Mouse (Mus musculus) megakaryocyte, adult 5-6 weeks (primary cell): ENCODE results near the gene Ipcef1. TPM values are rescaled to one million over a fixed set of nuclear protein-coding genes. Genes with fewer than 3 reads are reported as not detected.

Experiments used
- ATAC-seq: 2 replicates; pipeline ENCODE4 v1.8.0; 2016; ENCODE audit warnings: mild to moderate bottlenecking, inconsistent platforms; ENCODE audit not compliant: poor library complexity, severe bottlenecking
- total RNA-seq, 2 experiments: library from RNA; stranded (forward) in 1 of 2; stranded (reverse) in 1 of 2; fragments of 153-499, 151-499 nt in 1 of 2; fragments of 221-1000, 200-1000 nt in 1 of 2; gene quantifications; 2 replicates each; pipeline versions ENCODE4 v1.2.3 to v1.2.4; 2015 to 2017

Gene Ipcef1
- total RNA-seq, 2 experiments from 2014 or later, result 22.9 to 29.2 TPM

DNA sequence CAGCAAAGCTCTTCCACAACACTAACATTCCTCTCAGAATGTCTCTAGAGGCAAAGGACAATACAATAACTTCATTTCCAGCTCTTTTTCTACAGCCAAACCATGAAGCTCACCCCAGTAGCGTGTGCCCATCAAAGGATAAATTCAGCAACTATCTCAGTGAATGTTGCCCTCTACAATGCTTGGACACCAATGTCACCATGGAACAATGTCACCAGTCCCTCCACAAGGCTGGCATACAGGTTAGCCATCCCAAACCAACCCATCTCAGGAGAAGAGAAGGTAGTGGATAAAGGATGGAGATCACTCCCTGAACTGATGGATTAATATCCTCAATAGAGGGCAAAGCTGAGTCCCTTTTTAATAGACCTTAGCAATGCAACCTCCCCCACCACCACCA, 73.5 kb downstream of the Ipcef1 start:
- ATAC-seq, result no peak

DNA sequence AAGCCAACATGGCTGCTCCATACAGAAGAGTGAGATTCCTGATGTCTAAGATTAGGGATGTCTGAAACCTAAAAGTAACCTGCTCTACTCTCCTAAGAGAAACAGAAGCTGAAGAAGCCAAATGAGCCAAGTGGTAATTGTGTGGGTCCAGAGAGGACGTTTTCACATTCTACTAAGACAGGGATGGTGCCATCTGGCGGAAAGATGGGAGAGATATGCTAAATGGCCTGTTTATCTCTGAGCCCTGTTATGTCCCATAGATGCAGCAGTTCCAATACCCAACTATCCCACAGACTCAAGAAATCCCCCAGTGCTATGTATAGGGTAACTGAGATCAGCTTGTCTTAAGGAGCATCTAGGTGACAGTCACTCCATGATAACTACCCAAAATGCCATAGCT, 74.4 kb downstream of the Ipcef1 start:
- no peak for ATAC-seq

DNA sequence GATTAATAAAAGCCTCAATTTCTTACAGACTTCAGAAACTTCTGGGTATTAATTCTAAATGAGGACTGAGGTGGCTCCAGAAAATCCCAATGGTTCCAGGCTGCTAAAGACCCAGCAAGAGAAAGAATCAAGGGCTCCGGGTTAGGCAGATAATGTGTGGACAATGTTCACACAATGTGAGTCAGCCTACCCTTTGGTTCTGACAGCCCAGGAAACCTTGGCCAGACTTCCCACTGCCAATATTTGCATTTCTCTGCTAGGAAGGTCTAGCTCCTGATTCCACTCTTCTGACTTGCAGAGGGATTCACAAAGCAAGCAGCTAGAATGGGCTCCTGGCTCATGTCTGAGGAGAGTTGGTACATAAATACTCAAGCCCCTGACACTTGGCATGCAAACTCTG, 83.9 kb downstream of the Ipcef1 start:
- no peak for ATAC-seq

DNA sequence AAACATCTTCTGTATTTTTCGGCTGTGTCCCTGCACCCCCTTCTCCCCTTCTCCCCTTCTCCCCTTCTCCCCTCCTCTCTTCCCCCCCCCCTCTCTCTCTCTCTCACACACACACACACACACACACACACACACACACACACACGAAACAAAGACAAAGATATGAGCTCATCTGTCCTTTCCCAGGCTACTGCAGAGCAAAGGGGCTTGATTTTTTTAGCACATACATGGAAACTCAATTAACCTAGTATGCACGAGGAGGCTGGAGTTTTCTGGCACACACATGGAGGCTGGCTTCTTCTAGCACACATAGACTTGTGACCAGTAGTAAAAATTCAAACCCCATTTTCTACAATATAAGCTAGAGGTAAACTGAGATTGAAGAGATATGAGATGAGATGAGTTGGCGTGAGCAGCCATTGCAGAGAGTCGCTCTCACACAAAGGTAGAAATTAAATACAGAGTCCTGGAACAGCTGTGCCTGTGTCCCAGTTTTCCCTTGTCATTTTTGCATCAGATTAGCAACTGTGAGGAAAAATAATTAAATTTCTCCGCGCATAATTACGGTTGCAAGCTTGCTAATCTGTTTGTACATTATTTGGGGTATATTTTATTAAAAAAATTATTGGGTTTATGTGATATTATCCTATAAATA, 84.6 kb downstream of the Ipcef1 start:
- ATAC-seq, result no peak

DNA sequence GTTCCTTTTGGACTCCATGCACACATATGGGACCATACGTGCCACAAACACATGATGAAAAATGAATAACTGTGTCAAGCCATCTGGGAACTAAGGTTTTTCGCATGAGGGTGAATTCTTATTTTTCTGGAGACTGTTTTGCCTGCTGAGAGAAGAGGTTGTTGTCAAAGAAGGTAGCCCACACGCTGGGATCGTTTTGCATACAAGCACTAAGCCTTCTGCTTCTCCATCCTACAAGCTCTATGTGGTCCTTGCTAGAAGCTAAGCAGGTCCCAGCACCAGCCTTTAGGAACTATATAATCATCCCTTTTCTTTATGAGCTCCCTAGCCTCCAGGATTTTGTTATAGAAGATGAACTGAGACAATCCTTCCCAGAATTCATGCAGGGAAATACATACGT, 93.5 kb downstream of the Ipcef1 start:
- no peak for ATAC-seq

DNA sequence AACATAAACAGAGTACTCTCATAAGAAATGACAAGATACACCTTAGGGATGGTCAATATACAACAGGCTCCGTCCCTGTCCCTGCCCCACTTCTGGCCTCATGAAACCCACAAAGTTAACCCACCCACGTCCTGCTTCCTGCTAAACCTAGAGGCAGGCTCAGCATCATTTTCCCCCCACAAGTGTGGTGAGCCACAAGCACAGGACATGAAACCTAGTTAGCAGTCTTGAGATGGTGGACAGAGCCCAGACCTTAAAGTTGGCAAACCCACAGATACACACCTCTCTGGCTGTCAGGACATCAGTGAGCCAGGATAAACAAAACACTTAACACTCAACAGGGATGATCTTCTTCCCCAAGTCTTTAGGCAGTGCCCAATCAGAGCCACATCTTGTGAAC, 95.9 kb downstream of the Ipcef1 start:
- ATAC-seq, result peak; percentile 66

DNA sequence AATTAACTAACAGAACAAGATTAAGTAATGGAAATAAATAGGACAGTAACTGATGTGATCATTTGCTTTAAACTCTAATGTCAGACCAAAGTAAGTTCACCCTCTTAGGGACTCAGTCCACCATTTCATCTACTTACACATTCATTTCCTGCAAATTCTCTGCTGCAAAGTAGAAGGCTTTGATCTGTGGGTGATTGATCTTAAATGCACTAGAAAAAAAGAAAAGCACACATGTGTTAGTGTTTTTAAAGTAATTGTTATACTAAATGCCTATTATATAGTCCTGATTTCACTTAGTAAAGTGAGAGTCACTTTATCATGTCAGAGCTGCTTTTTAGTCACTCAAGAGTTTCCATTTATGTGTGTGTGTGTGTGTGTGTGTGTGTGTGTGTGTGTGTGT, 97.7 kb downstream of the Ipcef1 start:
- ATAC-seq, result no peak

DNA sequence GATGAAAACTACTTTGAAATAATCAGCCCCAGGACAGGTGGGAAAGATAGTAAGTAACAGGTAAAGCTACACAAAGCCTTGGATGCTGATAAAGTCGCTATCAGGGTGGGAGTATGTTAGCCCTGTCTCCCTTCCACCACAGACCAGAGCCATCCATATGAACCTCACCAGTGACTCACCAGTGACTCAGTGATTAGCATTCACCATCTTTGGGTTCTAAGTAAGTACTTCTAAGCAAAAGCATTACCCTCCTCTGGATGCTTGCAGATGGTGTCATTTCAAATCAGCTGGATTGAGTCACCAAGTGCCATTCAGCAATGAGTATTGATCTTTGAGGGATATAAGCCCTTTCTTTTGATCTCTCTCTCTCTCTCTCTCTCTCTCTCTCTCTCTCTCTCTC, 99.2 kb downstream of the Ipcef1 start:
- ATAC-seq, result no peak

DNA sequence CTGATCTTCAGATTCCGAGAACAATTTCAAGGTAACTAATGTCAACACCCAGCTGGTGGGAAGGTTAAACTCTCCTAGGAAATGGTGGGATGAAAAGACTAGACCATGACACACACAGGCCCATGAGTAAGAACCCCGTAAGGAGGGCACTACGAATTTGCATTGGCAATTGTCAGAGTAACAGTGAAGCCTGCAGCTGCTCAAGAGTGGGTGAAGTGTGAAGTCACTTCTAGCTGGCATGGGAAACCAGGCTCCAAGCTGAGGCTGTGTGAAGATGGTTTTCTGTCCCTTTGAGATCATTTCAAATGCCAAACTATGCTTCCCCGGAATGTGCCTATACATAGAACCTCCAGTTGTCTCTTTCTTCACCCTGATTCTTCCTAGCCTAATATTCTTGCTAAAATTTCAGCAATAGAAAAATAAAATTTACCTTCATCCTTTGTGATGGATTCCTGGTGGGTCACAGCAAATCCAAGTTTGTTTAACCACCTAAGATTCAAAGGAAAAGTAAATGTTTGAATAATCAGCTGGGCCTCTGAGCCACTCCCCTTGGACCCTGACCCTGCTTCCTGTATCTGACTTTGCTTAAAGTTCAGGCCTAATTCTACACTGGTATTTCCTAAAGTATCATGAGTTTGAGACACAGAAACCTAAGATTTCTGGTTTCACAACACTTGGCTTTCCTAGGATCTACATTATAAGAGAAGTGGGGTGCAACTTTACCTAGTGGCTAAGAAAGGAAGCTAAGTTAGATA, 115.4 kb downstream of the Ipcef1 start:
- no peak for ATAC-seq

DNA sequence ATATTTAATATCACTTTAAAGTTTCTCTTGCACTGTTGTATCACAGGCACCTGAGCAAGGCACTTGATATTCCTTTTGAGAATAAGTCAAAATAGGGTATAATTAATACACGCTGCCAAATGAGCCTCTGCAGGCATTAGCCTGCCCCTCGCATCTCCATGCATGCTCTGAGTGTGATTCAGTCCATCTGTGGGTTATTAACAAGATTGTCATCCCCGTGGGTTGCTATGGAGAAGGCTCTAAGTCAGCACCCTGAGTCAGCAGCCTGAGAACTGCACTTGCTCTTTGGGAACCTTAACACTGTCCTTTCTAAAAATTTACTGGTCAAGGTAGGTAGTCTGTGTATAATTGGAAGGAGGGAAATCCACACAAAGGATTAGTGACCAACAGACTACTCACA, 117.5 kb downstream of the Ipcef1 start:
- no peak for ATAC-seq

DNA sequence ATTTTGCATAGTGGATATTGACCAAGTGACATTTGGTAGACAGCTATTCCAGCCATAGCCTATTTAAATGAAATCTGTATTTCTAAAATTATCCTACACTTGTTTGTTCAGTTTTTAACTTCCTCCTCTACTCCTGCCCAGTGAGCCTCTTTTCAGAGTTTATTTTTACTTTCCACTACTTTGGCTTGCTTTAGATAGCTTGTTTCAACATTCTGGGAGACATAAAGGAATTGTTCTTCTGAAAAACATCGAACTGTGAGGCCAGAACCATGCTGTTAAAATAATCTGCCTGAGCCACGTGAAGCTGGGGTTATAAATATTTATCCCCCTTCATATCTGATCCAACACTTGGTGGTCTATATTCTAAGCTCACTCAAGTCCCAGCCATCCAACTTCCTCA, 121.4 kb downstream of the Ipcef1 start:
- ATAC-seq, result no peak

DNA sequence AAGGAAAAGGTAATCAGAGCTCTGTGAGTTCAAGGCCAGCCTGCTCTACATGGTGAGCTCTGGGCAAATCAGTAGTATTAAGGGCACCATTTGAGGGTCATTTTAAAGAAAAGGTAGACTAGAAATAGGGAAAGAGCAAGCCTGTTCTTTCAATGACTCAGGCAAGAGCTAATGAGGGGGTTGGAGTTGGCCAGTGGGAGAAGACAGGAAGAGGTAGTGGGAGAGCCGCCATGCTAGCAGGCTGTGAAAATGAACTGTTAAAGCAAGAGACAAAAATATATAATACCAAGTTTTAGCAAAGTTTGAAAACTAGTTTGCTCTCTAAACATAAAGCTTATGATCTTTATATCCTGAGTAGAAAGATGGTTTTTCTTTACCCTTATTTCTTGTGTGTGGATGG, 121.9 kb downstream of the Ipcef1 start:
- ATAC-seq, result no peak

DNA sequence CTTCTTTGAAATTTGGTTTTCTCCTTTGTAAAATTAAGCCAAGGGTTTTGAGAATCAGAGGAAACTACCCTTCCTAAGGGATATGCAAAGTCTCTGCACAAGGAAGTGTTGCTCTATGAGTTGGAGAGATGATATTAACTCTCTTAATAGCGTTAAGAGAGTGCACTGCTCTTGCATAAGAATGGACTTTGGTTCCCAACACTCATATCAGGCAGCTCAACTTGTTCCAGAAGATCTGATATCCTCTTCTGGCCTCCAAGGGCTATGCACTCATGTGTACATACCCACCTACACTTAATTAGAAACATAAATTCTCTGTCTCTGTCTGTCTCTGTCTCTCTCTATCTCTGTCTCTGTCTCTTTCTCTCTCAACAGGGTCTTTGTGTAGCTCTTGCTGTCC, 123.4 kb downstream of the Ipcef1 start:
- ATAC-seq, result no peak

DNA sequence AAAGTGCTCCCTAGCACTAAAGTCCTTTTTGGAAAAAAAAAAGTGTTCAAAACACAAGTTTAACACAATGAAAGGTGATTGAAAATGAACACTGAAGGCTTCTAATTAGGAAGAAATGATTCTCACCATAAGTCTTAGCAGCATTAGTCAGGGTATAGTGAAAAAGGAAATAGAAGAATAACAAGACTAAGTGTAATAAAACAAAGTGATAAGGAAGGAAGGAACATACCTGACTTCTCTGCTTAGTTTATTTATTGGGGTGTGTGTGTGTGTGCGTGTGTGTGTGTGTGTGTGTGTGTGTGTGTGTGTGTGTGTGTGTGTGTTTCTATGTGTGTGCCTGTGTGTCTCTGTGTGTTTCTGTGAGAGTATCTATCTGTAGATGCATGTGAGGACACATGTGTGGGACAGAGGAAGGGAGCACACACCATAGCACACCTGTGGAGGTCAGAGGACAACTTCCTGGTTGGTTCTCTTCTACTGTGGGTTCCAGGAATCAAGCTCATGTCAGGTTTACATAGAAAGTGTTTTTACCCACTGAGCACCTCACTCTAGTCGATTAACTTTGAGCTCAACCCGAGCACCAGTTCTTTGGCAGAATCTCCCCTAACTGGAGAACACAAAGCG, 124.6 kb downstream of the Ipcef1 start:
- no peak for ATAC-seq

DNA sequence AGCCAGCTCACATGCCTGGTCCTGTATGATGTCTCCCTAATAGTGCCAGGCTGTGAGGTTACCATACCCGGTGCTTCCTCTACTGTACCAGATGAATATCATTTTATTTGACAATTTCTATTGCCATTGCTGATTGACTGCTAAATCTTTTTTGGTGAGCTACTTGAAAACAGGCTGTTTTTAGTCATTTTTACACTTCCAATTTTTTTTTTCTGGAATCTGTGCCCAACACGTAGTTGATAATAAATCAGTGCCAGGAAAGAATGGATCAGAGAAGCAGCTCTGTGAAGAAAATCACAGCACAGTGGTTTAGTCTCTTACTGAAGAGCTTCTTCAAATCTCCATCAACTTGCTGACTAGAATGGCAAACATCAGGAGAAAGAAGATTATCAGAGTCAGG, 125.6 kb downstream of the Ipcef1 start:
- ATAC-seq, result no peak

DNA sequence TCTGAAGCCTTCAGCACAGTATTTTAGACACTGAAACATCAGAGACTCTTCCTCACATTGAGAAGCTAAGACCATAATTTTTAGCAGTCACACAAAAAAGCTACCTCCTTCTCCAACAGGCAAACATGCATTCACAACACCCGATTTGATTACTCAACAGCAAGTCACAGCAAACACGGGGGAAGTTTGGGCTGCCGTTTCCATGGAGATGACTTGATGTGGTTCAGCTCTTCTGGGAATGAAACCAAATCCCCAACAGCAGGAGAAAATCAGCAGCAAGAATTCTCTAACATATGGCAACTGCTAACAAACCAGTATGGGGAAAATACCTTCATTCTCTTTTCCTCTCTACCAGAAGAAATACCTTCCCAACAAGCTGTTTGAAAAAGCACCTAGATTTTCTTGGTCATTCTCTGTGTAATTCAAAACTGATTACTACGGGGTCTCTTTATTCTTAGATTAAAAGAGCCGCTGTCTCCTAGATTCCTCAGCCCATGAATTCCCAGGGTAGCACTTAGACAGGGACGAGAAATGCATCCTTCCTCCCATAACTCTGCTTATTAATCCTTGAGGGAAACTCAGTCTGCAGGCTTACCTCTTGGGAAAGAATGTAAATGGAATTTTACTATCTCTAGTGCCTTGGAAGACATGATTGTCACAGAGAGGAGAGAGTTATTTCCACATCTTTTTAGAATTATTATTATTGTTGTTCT, 135.6 kb downstream of the Ipcef1 start:
- ATAC-seq, result no peak

DNA sequence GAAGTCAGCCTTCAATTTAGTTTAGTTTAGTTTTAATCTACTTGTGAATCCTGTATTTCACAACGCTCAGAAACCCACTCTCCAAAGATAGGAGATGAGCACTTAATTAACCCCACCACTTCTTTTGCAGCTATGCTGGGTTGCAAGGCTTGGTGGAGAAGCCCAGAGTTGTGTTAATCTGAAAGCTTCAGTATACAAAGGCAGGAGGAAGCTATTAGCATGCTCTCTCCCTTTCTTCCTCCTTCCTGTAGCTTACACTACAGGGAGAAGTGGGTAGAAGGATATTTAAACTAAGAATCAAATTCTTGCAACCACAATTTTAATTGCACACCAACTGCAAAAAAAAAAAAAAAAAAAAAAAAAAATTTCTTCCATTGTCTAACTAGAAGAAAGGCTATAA, 136.3 kb downstream of the Ipcef1 start:
- no peak for ATAC-seq

DNA sequence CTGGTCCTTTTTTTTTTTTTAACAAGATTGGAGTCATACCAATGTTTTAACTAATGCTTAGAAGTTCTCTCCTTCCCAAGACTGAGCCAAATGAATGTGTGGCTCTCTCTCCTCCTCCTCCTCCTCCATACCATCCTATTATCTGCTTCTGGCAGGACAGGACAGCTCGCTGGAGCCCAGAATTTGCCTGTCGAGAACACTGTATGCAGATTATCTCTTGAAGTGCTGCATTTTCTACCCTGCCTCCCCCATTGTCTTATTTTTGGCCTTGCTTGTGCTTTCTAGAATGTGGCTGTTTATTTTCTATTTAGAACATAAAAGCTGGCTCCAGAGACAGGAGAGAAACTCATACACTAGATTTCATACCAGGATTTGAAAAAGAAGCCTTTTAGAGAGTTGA, 142.5 kb downstream of the Ipcef1 start:
- no peak for ATAC-seq

DNA sequence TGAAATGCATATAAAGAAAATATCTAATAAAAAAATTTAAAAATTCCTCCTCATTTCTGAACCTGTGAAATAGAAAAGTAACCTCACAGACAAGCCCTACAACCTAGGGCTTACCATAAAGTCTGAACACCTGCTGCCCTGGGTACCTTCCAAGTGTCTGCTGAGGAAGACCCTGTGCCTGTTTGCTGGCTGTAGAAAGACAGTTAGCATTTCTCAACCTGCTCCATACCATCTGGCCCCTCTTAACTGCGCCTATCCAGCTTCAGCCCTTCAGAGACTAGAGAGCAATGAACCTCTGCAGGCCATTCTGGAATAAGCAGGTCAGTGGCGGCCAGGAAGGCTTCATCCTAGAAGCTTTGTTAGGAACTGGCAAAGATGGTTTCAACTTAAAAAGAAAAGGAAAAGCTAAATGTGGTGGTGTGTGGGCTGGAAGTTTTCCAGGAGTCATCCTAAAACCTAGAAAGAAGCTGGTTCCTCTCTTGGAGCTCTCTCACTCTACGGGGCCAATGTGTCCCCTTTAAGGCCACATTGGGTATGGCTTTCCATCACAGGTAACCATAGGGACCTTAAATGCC, 150.4 kb downstream of the Ipcef1 start:
- no peak for ATAC-seq

DNA sequence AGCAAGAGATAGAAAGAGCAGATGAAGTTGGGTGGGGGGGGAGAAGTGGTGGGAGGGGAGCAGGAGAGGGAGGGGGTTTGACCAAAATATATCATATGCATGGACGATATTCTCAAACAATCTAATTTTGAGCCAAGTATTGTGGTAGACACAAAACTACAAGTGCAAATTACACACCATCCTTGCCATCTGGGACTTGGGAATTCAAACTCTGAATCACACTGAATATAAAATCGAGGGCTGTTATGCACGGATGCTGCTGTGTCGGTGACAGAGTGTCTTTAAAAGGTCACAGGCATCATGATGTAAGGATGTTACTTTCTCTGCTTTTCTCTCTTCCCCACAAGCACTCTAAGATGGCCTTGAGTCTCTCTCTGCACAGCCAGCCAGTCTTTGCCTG, 152.2 kb downstream of the Ipcef1 start:
- ATAC-seq, result no peak

DNA sequence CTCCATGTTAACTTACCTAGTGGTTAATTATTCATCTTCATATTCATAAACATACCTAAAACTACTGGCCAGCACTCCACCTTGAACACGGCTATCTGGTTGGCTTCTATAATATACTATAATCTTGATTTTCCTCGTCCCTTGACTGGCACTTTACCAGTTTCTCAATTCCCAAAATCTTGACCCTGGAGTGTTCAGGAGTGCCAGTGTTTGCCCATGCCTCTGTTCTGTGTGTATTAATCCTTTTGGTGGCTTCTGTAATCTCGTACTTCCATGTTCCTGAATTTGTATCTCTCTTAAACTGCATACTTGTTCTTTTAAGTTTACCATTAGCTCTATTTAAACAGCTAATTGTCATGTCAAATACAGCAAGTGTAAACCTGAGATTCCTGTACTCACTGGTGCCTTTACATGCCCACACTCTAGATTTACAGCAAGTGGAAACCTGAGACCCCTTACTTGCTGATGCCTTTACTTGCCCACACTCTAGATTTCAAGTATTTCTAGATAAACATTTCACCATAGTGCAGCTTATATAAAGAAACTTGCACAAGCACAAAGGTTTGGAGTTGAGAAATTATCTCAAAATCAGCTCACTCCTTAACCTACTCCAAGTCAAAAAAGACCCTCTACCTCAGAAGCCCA, 155.5 kb downstream of the Ipcef1 start:
- no peak for ATAC-seq
